Mouse (Mus musculus): ENCODE results near the gene Mical3. TPM values are rescaled to one million over a fixed set of nuclear protein-coding genes. Genes with fewer than 3 reads are reported as not detected.

The Mical3 gene
- polyA plus RNA-seq, 1 experiment from 2014 or later, result 28.6 TPM

- Histone ChIP-seq H3K4me1 (peaks cover 18% of the 10 kb centered on the region), H3K27ac (replicated peaks) (no peak overlapping the region), H3K9me3 (no peaks in the 10 kb centered on the region), H3K27me3 (no peaks in the 10 kb centered on the region), H3K36me3 (no peaks in the 10 kb centered on the region), H3K9ac (replicated peaks) (no peak overlapping the region), H3K4me3 (no peak overlapping the region), H3K4me2 (replicated peaks) (no peak overlapping the region)
- no peak for ATAC-seq (replicated peaks)
- 83% methylated on average over 9 of the region's 9 CpGs for WGBS
Measured at GRCm38 (mm10) chr6:121070584-121071230, 60.1 kb downstream of the Mical3 start.

GRCm38 (mm10) chr6:121069156-121069555 is 61.6 kb downstream of the Mical3 start:
- ATAC-seq (replicated peaks), result no peak
- H3K4me3 ChIP-seq, result no peak overlapping the region
- no peak overlapping the region for H3K27ac ChIP-seq (replicated peaks)
- 74% methylated on average over 8 of the region's 8 CpGs for WGBS
- H3K4me1 ChIP-seq, result peaks cover 32% of the 10 kb centered on the region
- no peaks in the 10 kb centered on the region for H3K27me3 ChIP-seq
- H3K9ac ChIP-seq (replicated peaks), result no peak overlapping the region
- no peaks in the 10 kb centered on the region for H3K9me3 ChIP-seq
- H3K4me2 ChIP-seq (replicated peaks), result no peak overlapping the region
- H3K36me3 ChIP-seq, result no peaks in the 10 kb centered on the region

GRCm38 (mm10) chr6:121068087-121068464 is 62.7 kb downstream of the Mical3 start:
- 94% methylated on average over 7 of the region's 7 CpGs for WGBS
- Histone ChIP-seq H3K4me3 (no peak overlapping the region), H3K9me3 (no peaks in the 10 kb centered on the region), H3K27me3 (no peaks in the 10 kb centered on the region), H3K4me1 (peaks cover 37% of the 10 kb centered on the region), H3K36me3 (no peaks in the 10 kb centered on the region), H3K9ac (replicated peaks) (no peak overlapping the region), H3K4me2 (replicated peaks) (no peak overlapping the region), H3K27ac (replicated peaks) (no peak overlapping the region)
- ATAC-seq (replicated peaks), result no peak

- H3K4me3 ChIP-seq, result no peak overlapping the region
- H3K27ac ChIP-seq (replicated peaks), result no peak overlapping the region
- 69% methylated on average over 11 of the region's 11 CpGs for WGBS
- no peak overlapping the region for H3K9ac ChIP-seq (replicated peaks)
- H3K9me3 ChIP-seq, result no peaks in the 10 kb centered on the region
- ATAC-seq (replicated peaks), result no peak
- peaks cover 37% of the 10 kb centered on the region for H3K4me1 ChIP-seq
- H3K4me2 ChIP-seq (replicated peaks), result no peak overlapping the region
- no peaks in the 10 kb centered on the region for H3K27me3 ChIP-seq
- no peaks in the 10 kb centered on the region for H3K36me3 ChIP-seq
Measured at GRCm38 (mm10) chr6:121067426-121068086, 63.2 kb downstream of the Mical3 start.

GRCm38 (mm10) chr6:121066761-121067160 is 64.0 kb downstream of the Mical3 start:
- peak overlapping the region; percentile 82; the same call in 1 of the 2 replicates for H3K27ac ChIP-seq (replicated peaks)
- peaks cover 37% of the 10 kb centered on the region for H3K4me1 ChIP-seq

GRCm38 (mm10) chr6:121064356-121065015 is 66.3 kb downstream of the Mical3 start:
- Histone ChIP-seq H3K27ac (replicated peaks) (peak overlapping the region; percentile 82), H3K4me3 (peak overlapping the region; percentile 12), H3K27me3 (no peaks in the 10 kb centered on the region), H3K9me3 (no peaks in the 10 kb centered on the region), H3K9ac (replicated peaks) (peak overlapping the region; percentile 38), H3K36me3 (no peaks in the 10 kb centered on the region), H3K4me1 (peaks cover 34% of the 10 kb centered on the region), H3K4me2 (replicated peaks) (peak overlapping the region; percentile 32)
- ATAC-seq (replicated peaks), result peak; percentile 88
- 23% methylated on average over 17 of the region's 17 CpGs for WGBS

More at GRCm38 (mm10) chr6:121066761-121067160, 64.0 kb downstream of the Mical3 start:
- H3K4me2 ChIP-seq (replicated peaks), result no peak overlapping the region
- H3K9me3 ChIP-seq, result no peaks in the 10 kb centered on the region
- no peak for ATAC-seq (replicated peaks)
- H3K4me3 ChIP-seq, result no peak overlapping the region
- H3K9ac ChIP-seq (replicated peaks), result no peak overlapping the region
- no peaks in the 10 kb centered on the region for H3K36me3 ChIP-seq
- WGBS, result 46% methylated on average over 6 of the region's 6 CpGs
- no peaks in the 10 kb centered on the region for H3K27me3 ChIP-seq

GRCm38 (mm10) chr6:121063771-121064170 is 67.0 kb downstream of the Mical3 start:
- Histone ChIP-seq H3K27me3 (no peaks in the 10 kb centered on the region), H3K4me3 (no peak overlapping the region), H3K27ac (replicated peaks) (peak overlapping the region; percentile 82), H3K4me1 (peaks cover 34% of the 10 kb centered on the region), H3K9me3 (no peaks in the 10 kb centered on the region), H3K9ac (replicated peaks) (0 out of 2 replicates have a peak overlapping the region, but pooled peaks have one; percentile 23), H3K4me2 (replicated peaks) (no peak overlapping the region; the same call in 1 of the 2 replicates), H3K36me3 (no peaks in the 10 kb centered on the region)
- ATAC-seq (replicated peaks), result 0 out of 2 replicates have a peak, but pooled peaks have one; percentile 11
- WGBS, result 83% methylated on average over 8 of the region's 8 CpGs

- no peak overlapping the region for H3K9ac ChIP-seq (replicated peaks)
- H3K27me3 ChIP-seq, result no peaks in the 10 kb centered on the region
- H3K4me2 ChIP-seq (replicated peaks), result no peak overlapping the region
- peaks cover 34% of the 10 kb centered on the region for H3K4me1 ChIP-seq
- H3K9me3 ChIP-seq, result no peaks in the 10 kb centered on the region
- no peak overlapping the region for H3K4me3 ChIP-seq
- WGBS, result 94% methylated on average over 17 of the region's 17 CpGs
- no peak overlapping the region for H3K27ac ChIP-seq (replicated peaks)
- H3K36me3 ChIP-seq, result no peaks in the 10 kb centered on the region
- no peak for ATAC-seq (replicated peaks)
Measured at GRCm38 (mm10) chr6:121062891-121063408, 67.8 kb downstream of the Mical3 start.

- ATAC-seq (replicated peaks), result no peak
- H3K36me3 ChIP-seq, result no peaks in the 10 kb centered on the region
- no peak overlapping the region for H3K27ac ChIP-seq (replicated peaks)
- 82% methylated on average over 2 of the region's 2 CpGs for WGBS
- H3K4me3 ChIP-seq, result no peak overlapping the region
- no peaks in the 10 kb centered on the region for H3K9me3 ChIP-seq
- H3K4me1 ChIP-seq, result peaks cover 4% of the 10 kb centered on the region; the same call in 1 of the 2 replicates
- no peaks in the 10 kb centered on the region for H3K27me3 ChIP-seq
- H3K9ac ChIP-seq (replicated peaks), result no peak overlapping the region
- H3K4me2 ChIP-seq (replicated peaks), result no peak overlapping the region
Measured at GRCm38 (mm10) chr6:121058039-121058438, 72.8 kb downstream of the Mical3 start.

- H3K4me2 ChIP-seq (replicated peaks), result no peak overlapping the region
- 83% methylated on average over 22 of the region's 22 CpGs for WGBS
- H3K36me3 ChIP-seq, result no peaks in the 10 kb centered on the region
- H3K4me1 ChIP-seq, result peaks cover 4% of the 10 kb centered on the region; the same call in 1 of the 2 replicates
- no peak for ATAC-seq (replicated peaks)
- no peak overlapping the region for H3K27ac ChIP-seq (replicated peaks)
- no peak overlapping the region for H3K4me3 ChIP-seq
- no peaks in the 10 kb centered on the region for H3K9me3 ChIP-seq
- no peaks in the 10 kb centered on the region for H3K27me3 ChIP-seq
- H3K9ac ChIP-seq (replicated peaks), result no peak overlapping the region
Measured at GRCm38 (mm10) chr6:121057181-121057956, 73.4 kb downstream of the Mical3 start.

GRCm38 (mm10) chr6:121055496-121055895 is 75.3 kb downstream of the Mical3 start:
- WGBS, result 39% methylated on average over 3 of the region's 3 CpGs
- ATAC-seq (replicated peaks), result no peak
- no peak overlapping the region for H3K4me3 ChIP-seq
- H3K9me3 ChIP-seq, result no peaks in the 10 kb centered on the region
- H3K9ac ChIP-seq (replicated peaks), result no peak overlapping the region
- H3K27ac ChIP-seq (replicated peaks), result no peak overlapping the region
- H3K4me1 ChIP-seq, result peaks cover 4% of the 10 kb centered on the region; the same call in 1 of the 2 replicates
- no peaks in the 10 kb centered on the region for H3K27me3 ChIP-seq
- H3K36me3 ChIP-seq, result no peaks in the 10 kb centered on the region
- no peak overlapping the region for H3K4me2 ChIP-seq (replicated peaks)

Data from forebrain, embryonic 15.5 days (tissue).